Mouse (Mus musculus): ENCODE data around the gene Taf12. TPM values are rescaled to one million over a fixed set of nuclear protein-coding genes. Genes with fewer than 3 reads are reported as not detected.

The Taf12 gene
- polyA plus RNA-seq, 1 experiment from 2014 or later = 40.8 TPM

DNA sequence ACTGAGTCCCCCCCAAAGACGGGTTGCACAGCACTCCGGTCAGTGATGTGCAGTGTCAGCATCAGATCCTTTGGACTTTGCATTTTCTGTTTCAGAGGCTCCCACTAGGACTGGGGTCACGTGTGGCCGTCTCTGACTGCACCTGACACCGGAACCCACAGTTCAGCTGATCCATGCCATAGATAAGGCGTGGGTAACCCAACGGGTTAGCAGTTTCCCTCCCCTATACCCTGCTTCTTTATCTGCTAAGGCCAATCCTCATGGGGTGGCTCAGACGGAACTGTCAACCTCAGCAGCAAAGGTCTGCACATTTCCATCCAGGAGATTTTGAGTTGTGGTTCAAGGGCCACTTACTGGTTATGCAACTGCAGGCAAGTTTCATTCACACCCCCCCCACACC, 31.1 kb downstream of the Taf12 start:
- no peak overlapping the region for H3K9ac ChIP-seq
- WGBS = 89% methylated on average over 8 of the region's 8 CpGs
- H3K9me3 ChIP-seq (ENCODE audit: control insufficient read depth, low read length) = no peaks in the 10 kb centered on the region
- H3K36me3 ChIP-seq (replicated peaks; ENCODE audit: control insufficient read depth, insufficient read depth) = peaks cover 7% of the 10 kb centered on the region
- H3K4me3 ChIP-seq (replicated peaks; ENCODE audit: low read length) = no peak overlapping the region
- no peak overlapping the region for H3K4me2 ChIP-seq (replicated peaks)
- H3K27me3 ChIP-seq (ENCODE audit: control insufficient read depth, insufficient read depth, low read length) = no peaks in the 10 kb centered on the region
- H3K27ac ChIP-seq = no peak overlapping the region
- peaks cover 14% of the 10 kb centered on the region for H3K4me1 ChIP-seq (replicated peaks; ENCODE audit: control insufficient read depth, insufficient read depth, low read length)
- DNase-seq (ENCODE audit: low spot score) (no peak), ATAC-seq (ENCODE audit: low FRiP score) (no peak)

- DNase-seq (ENCODE audit: low spot score) (no peak), ATAC-seq (ENCODE audit: low FRiP score) (no peak)
- 76% methylated on average over 6 of the region's 6 CpGs for WGBS
- Histone ChIP-seq H3K36me3 (replicated peaks; ENCODE audit: control insufficient read depth, insufficient read depth) (peaks cover 15% of the 10 kb centered on the region), H3K27me3 (ENCODE audit: control insufficient read depth, insufficient read depth, low read length) (no peaks in the 10 kb centered on the region), H3K27ac (no peak overlapping the region), H3K9me3 (ENCODE audit: control insufficient read depth, low read length) (no peaks in the 10 kb centered on the region), H3K4me2 (replicated peaks) (no peak overlapping the region), H3K9ac (no peak overlapping the region), H3K4me3 (replicated peaks; ENCODE audit: low read length) (no peak overlapping the region), H3K4me1 (replicated peaks; ENCODE audit: control insufficient read depth, insufficient read depth, low read length) (peaks cover 19% of the 10 kb centered on the region)
Observed at GRCm38 (mm10) chr4:132306004-132306403, 31.8 kb downstream of the Taf12 start.

GRCm38 (mm10) chr4:132308437-132309139, 34.4 kb downstream of the Taf12 start:
- ATAC-seq (ENCODE audit: low FRiP score) (peak; percentile 95), DNase-seq (ENCODE audit: low spot score) (peak; percentile 93)
- peak overlapping the region; percentile 82 for H3K4me2 ChIP-seq (replicated peaks)
- H3K27ac ChIP-seq = peak overlapping the region; percentile 97
- H3K9ac ChIP-seq = peak overlapping the region; percentile 88
- peak overlapping the region; percentile 74 for H3K4me3 ChIP-seq (replicated peaks; ENCODE audit: low read length)
- H3K27me3 ChIP-seq (ENCODE audit: control insufficient read depth, insufficient read depth, low read length) = no peaks in the 10 kb centered on the region
- WGBS = 2% methylated on average over 41 of the region's 41 CpGs
- peaks cover 12% of the 10 kb centered on the region for H3K4me1 ChIP-seq (replicated peaks; ENCODE audit: control insufficient read depth, insufficient read depth, low read length)
- peaks cover 41% of the 10 kb centered on the region for H3K36me3 ChIP-seq (replicated peaks; ENCODE audit: control insufficient read depth, insufficient read depth)
- no peaks in the 10 kb centered on the region for H3K9me3 ChIP-seq (ENCODE audit: control insufficient read depth, low read length)

- Histone ChIP-seq H3K27me3 (ENCODE audit: control insufficient read depth, insufficient read depth, low read length) (no peaks in the 10 kb centered on the region), H3K27ac (peak overlapping the region; percentile 97), H3K9ac (peak overlapping the region; percentile 88), H3K36me3 (replicated peaks; ENCODE audit: control insufficient read depth, insufficient read depth) (peaks cover 48% of the 10 kb centered on the region), H3K4me1 (replicated peaks; ENCODE audit: control insufficient read depth, insufficient read depth, low read length) (peaks cover 12% of the 10 kb centered on the region), H3K4me3 (replicated peaks; ENCODE audit: low read length) (peak overlapping the region; percentile 74), H3K4me2 (replicated peaks) (peak overlapping the region; percentile 82), H3K9me3 (ENCODE audit: control insufficient read depth, low read length) (no peaks in the 10 kb centered on the region)
- WGBS = 2% methylated on average over 15 of the region's 15 CpGs
- DNase-seq (ENCODE audit: low spot score) (peak; percentile 60), ATAC-seq (ENCODE audit: low FRiP score) (no peak)
Observed at GRCm38 (mm10) chr4:132309140-132309848, 35.1 kb downstream of the Taf12 start.

GRCm38 (mm10) chr4:132309849-132310472, 35.8 kb downstream of the Taf12 start:
- peak overlapping the region; percentile 74 for H3K4me3 ChIP-seq (replicated peaks; ENCODE audit: low read length)
- H3K9me3 ChIP-seq (ENCODE audit: control insufficient read depth, low read length) = no peaks in the 10 kb centered on the region
- ATAC-seq (ENCODE audit: low FRiP score) = no peak
- H3K4me2 ChIP-seq (replicated peaks) = peak overlapping the region; percentile 82
- H3K27me3 ChIP-seq (ENCODE audit: control insufficient read depth, insufficient read depth, low read length) = no peaks in the 10 kb centered on the region
- 33% methylated on average over 10 of the region's 10 CpGs for WGBS
- no peak for DNase-seq (ENCODE audit: low spot score)
- peaks cover 50% of the 10 kb centered on the region for H3K36me3 ChIP-seq (replicated peaks; ENCODE audit: control insufficient read depth, insufficient read depth)
- H3K27ac ChIP-seq = peak overlapping the region; percentile 97; the same call in 1 of the 2 replicates
- H3K4me1 ChIP-seq (replicated peaks; ENCODE audit: control insufficient read depth, insufficient read depth, low read length) = peaks cover 12% of the 10 kb centered on the region
- peak overlapping the region; percentile 88 for H3K9ac ChIP-seq

- DNase-seq (ENCODE audit: low spot score) = no peak
- Histone ChIP-seq H3K4me2 (replicated peaks) (no peak overlapping the region), H3K36me3 (replicated peaks; ENCODE audit: control insufficient read depth, insufficient read depth) (peaks cover 58% of the 10 kb centered on the region)
Observed at GRCm38 (mm10) chr4:132311209-132311608, 37.0 kb downstream of the Taf12 start.

DNA sequence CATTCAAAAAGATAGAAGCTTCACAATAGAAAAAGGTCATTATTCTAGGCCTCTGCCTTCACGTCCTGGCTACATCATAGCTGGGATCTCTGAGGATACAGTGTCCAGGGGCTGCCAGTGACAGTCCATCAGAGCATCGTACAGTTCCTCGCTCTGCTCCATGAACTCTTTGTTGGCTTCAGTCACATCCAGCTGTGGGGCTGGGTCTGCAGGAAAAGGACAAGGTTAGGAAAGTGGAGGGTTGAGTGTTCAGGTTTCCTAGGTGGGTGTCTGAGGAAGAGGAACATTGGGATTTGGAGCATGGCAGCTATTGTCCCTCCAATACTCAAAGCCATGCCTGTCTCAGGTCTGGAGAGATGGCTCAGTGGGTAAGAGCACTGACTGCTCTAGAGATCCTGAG, 37.6 kb downstream of the Taf12 start:
- Histone ChIP-seq H3K27me3 (ENCODE audit: control insufficient read depth, insufficient read depth, low read length) (no peaks in the 10 kb centered on the region), H3K4me1 (replicated peaks; ENCODE audit: control insufficient read depth, insufficient read depth, low read length) (peaks cover 12% of the 10 kb centered on the region), H3K27ac (no peak overlapping the region), H3K36me3 (replicated peaks; ENCODE audit: control insufficient read depth, insufficient read depth) (peaks cover 64% of the 10 kb centered on the region), H3K9me3 (ENCODE audit: control insufficient read depth, low read length) (no peaks in the 10 kb centered on the region), H3K4me3 (replicated peaks; ENCODE audit: low read length) (no peak overlapping the region), H3K4me2 (replicated peaks) (no peak overlapping the region), H3K9ac (no peak overlapping the region)
- 55% methylated on average over 3 of the region's 3 CpGs for WGBS
- DNase-seq (ENCODE audit: low spot score) = no peak
- no peak for ATAC-seq (ENCODE audit: low FRiP score)

More at GRCm38 (mm10) chr4:132311209-132311608, 37.0 kb downstream of the Taf12 start:
- Histone ChIP-seq H3K27ac (no peak overlapping the region), H3K9me3 (ENCODE audit: control insufficient read depth, low read length) (no peaks in the 10 kb centered on the region), H3K9ac (no peak overlapping the region), H3K27me3 (ENCODE audit: control insufficient read depth, insufficient read depth, low read length) (no peaks in the 10 kb centered on the region), H3K4me1 (replicated peaks; ENCODE audit: control insufficient read depth, insufficient read depth, low read length) (peaks cover 12% of the 10 kb centered on the region), H3K4me3 (replicated peaks; ENCODE audit: low read length) (no peak overlapping the region)
- ATAC-seq (ENCODE audit: low FRiP score) = no peak
- WGBS = 48% methylated on average over 1 of the region's 1 CpGs

- Histone ChIP-seq H3K36me3 (replicated peaks; ENCODE audit: control insufficient read depth, insufficient read depth) (peaks cover 72% of the 10 kb centered on the region), H3K9ac (no peak overlapping the region), H3K4me2 (replicated peaks) (no peak overlapping the region), H3K4me3 (replicated peaks; ENCODE audit: low read length) (no peak overlapping the region), H3K27me3 (ENCODE audit: control insufficient read depth, insufficient read depth, low read length) (no peaks in the 10 kb centered on the region), H3K4me1 (replicated peaks; ENCODE audit: control insufficient read depth, insufficient read depth, low read length) (peaks cover 12% of the 10 kb centered on the region), H3K9me3 (ENCODE audit: control insufficient read depth, low read length) (no peaks in the 10 kb centered on the region), H3K27ac (no peak overlapping the region)
- 89% methylated on average over 5 of the region's 5 CpGs for WGBS
- DNase-seq (ENCODE audit: low spot score) (no peak), ATAC-seq (ENCODE audit: low FRiP score) (no peak)
Observed at GRCm38 (mm10) chr4:132312627-132313026, 38.5 kb downstream of the Taf12 start.

- no peaks in the 10 kb centered on the region for H3K27me3 ChIP-seq (ENCODE audit: control insufficient read depth, insufficient read depth, low read length)
- no peak overlapping the region for H3K27ac ChIP-seq
- no peaks in the 10 kb centered on the region for H3K9me3 ChIP-seq (ENCODE audit: control insufficient read depth, low read length)
- H3K4me2 ChIP-seq (replicated peaks) = no peak overlapping the region
- WGBS = 92% methylated on average over 8 of the region's 8 CpGs
- H3K4me3 ChIP-seq (replicated peaks; ENCODE audit: low read length) = no peak overlapping the region
- peaks cover 90% of the 10 kb centered on the region for H3K36me3 ChIP-seq (replicated peaks; ENCODE audit: control insufficient read depth, insufficient read depth)
- 0 out of 2 replicates have a peak, but pooled peaks cover under 1% of the 10 kb centered on the region for H3K4me1 ChIP-seq (replicated peaks; ENCODE audit: control insufficient read depth, insufficient read depth, low read length)
- DNase-seq (ENCODE audit: low spot score) (no peak), ATAC-seq (ENCODE audit: low FRiP score) (no peak)
- H3K9ac ChIP-seq = no peak overlapping the region
Observed at GRCm38 (mm10) chr4:132315711-132316110, 41.5 kb downstream of the Taf12 start.
